Mouse (Mus musculus) forebrain, embryonic 11.5 days (tissue): ENCODE measurements around the gene Omp. TPM values are rescaled to one million over a fixed set of nuclear protein-coding genes. Genes with fewer than 3 reads are reported as not detected.

ENCODE experiments used
- ATAC-seq: fragments of 200-750 bp; cut with Nextera tagmentation; replicated peaks from 2 replicates; pipeline ENCODE4 v1.8.0; 2017; ENCODE audit warnings: moderate TSS enrichment; ENCODE audit not compliant: low FRiP score
- DNase-seq: peaks from one replicate; pipeline ENCODE4 v3.0.0-alpha.2; 2017; ENCODE audit warnings: low spot score
- H3K27ac ChIP-seq: fragments of 300-500 bp; sonication (generic); 2 replicates; pipeline ENCODE4 v1.5.1; 2014; ENCODE audit warnings: low read depth, low read length
- H3K27me3 ChIP-seq: fragments of 300-500 bp; sonication (generic); 2 replicates; pipeline ENCODE4 v1.6.1; 2014; ENCODE audit warnings: mild to moderate bottlenecking, low read length, mixed read lengths; ENCODE audit not compliant: control insufficient read depth, insufficient read depth
- H3K36me3 ChIP-seq: fragments of 300-500 bp; sonication (generic); 2 replicates; pipeline ENCODE4 v1.6.1; 2014; ENCODE audit warnings: mild to moderate bottlenecking, low read length, moderate library complexity, mixed read lengths; ENCODE audit not compliant: control insufficient read depth, insufficient read depth
- H3K4me1 ChIP-seq: fragments of 300-500 bp; sonication (generic); replicated peaks from 2 replicates; pipeline ENCODE4 v1.6.1; 2014; ENCODE audit warnings: low read length, mixed read lengths; ENCODE audit not compliant: control insufficient read depth, insufficient read depth
- H3K4me2 ChIP-seq: fragments of 300-500 bp; sonication (generic); 2 replicates; pipeline ENCODE4 v1.6.1; 2014; ENCODE audit warnings: low read depth, mild to moderate bottlenecking, low read length, moderate library complexity, mixed read lengths; ENCODE audit not compliant: severe bottlenecking
- H3K4me3 ChIP-seq: fragments of 300-500 bp; sonication (generic); 2 replicates; pipeline ENCODE4 v1.5.1; 2014; ENCODE audit warnings: low read depth, low read length
- H3K9ac ChIP-seq: fragments of 300-500 bp; sonication (generic); 2 replicates; pipeline ENCODE4 v1.6.1; 2014; ENCODE audit warnings: low read length
- H3K9me3 ChIP-seq: fragments of 300-500 bp; sonication (generic); 2 replicates; pipeline ENCODE4 v1.6.1; 2016; ENCODE audit warnings: low read length, mixed read lengths; ENCODE audit not compliant: control insufficient read depth
- WGBS: fragments of 180-500 bp; shearing (Covaris S2); extraction: QIAGEN DNeasy Blood & Tissue Kit; methylation state at CpG from one replicate; pipeline ENCODE4 v1.1.7; 2014; 5-methylcytosine and 5-hydroxymethylcytosine counted together
- polyA plus RNA-seq: library from polyadenylated mRNA; unstranded; fragments of >200 nt; fragmentation: Nextera tagmentation; extraction: Ambion mirVana; gene quantifications from 2 replicates; pipeline ENCODE4 v1.2.1, GENCODE M21; 2014

The Omp gene
- polyA plus RNA-seq, 1 experiment from 2014 or later = not detected

DNA sequence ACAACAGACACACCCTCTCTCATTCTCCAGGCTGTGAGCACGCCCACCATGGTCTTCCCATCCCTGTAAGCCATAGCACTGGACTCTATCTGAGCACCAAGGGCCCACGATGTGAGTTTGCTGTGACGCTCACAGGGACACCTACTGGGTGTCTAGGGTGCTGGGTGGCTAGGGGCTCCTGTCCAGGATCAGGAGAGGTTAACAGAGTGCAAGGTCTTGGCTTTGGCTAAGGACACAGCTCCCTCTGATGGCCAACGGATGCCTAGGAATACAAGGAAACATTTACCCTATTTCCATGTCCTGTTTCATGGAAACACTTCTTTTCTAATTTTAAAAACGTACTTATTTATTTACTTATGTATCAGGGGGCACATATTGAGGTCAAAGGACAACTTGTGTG, 5.2 kb upstream of the Omp start:
- WGBS = 46% methylated on average over 5 of the region's 5 CpGs
- no peaks in the 10 kb centered on the region for H3K27me3 ChIP-seq
- no peak overlapping the region for H3K9ac ChIP-seq
- H3K36me3 ChIP-seq = no peaks in the 10 kb centered on the region
- peaks cover 3% of the 10 kb centered on the region; the same call in 1 of the 2 replicates for H3K4me1 ChIP-seq
- DNase-seq (no peak), ATAC-seq (no peak)
- H3K27ac ChIP-seq = no peak overlapping the region
- H3K9me3 ChIP-seq = no peaks in the 10 kb centered on the region
- H3K4me2 ChIP-seq = no peak overlapping the region
- H3K4me3 ChIP-seq = no peak overlapping the region

DNA sequence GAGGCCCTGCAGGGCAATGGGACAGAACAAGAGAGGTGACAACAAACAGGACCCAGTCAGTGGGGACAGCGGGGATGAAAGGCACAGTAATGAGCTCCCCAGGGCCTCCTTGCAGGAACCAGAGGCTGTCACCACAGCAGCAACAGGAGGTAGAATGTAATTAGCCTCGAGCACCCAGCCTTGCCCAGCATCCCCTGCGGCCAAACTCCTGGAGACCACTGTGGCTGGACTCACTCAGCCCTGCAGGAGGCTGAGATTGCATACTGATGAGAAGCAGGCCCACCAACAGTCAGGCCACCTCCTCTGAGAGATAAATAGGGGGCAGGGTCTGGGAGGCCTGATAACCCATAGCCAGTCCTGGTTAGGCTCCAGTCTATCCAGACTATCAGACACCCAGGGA, 4.5 kb upstream of the Omp start:
- no peak overlapping the region for H3K27ac ChIP-seq
- ATAC-seq (no peak), DNase-seq (no peak)
- H3K4me1 ChIP-seq = peaks cover 3% of the 10 kb centered on the region; the same call in 1 of the 2 replicates
- no peaks in the 10 kb centered on the region for H3K27me3 ChIP-seq
- no peak overlapping the region for H3K4me2 ChIP-seq
- no peaks in the 10 kb centered on the region for H3K36me3 ChIP-seq
- H3K9ac ChIP-seq = no peak overlapping the region
- WGBS = 13% methylated on average over 3 of the region's 3 CpGs
- H3K4me3 ChIP-seq = no peak overlapping the region
- H3K9me3 ChIP-seq = no peaks in the 10 kb centered on the region

DNA sequence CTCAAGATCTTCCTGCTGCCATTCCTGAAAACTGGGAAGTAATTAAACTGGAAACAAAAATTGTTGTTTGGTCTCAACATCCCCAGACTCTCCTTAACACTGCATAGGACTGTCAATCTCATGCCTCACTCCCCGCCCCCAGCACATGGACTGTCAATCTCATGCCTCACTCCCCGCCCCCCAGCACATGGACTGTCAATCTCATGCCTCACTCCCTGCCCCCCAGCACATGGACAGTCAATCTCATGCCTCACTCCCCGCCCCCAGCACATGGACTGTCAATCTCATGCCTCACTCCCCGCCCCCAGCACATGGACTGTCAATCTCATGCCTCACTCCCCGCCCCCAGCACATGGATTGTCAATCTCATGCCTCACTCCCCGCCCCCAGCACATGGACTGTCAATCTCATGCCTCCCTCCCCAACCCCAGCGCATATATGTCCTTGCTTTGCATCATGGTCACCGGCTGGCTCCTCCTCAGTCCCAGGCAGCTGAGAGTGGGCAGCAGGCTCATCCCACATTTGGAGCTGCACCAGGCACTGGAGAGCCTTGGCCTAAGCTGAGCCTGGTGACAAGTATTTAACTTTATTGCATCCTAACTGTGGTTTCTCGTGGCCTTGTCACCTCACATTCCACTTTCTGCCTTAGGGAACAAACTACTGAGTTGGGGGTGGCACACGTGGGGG, 3.6 kb upstream of the Omp start:
- no peaks in the 10 kb centered on the region for H3K27me3 ChIP-seq
- no peak overlapping the region for H3K9ac ChIP-seq
- H3K4me1 ChIP-seq = peaks cover 3% of the 10 kb centered on the region; the same call in 1 of the 2 replicates
- H3K9me3 ChIP-seq = no peaks in the 10 kb centered on the region
- no peaks in the 10 kb centered on the region for H3K36me3 ChIP-seq
- no peak overlapping the region for H3K4me3 ChIP-seq
- H3K4me2 ChIP-seq = no peak overlapping the region
- H3K27ac ChIP-seq = no peak overlapping the region
- DNase-seq = no peak
- no peak for ATAC-seq
- WGBS = 84% methylated on average over 10 of the region's 10 CpGs

DNA sequence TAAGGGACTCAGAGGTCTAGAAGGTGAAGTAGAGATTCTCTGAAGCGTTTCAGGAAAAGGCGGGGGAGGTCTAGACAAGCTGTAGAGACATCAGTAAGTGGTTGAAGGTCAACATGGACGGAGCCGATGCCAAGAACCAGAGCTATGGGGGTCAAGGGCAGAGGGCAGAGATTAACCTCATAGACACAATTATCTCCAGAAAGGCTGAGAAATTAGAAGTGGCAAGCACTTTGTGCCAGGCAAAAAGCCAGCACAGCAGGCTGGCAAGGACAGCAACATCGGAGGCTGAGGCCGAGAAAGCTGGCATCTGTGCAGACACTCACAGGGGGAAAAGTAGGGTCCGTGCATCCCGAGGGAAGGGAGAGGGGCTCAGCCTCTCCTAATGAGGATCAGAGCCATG, 2.5 kb upstream of the Omp start:
- Histone ChIP-seq H3K27ac (no peak overlapping the region), H3K4me3 (no peak overlapping the region), H3K9me3 (no peaks in the 10 kb centered on the region), H3K36me3 (no peaks in the 10 kb centered on the region), H3K27me3 (no peaks in the 10 kb centered on the region), H3K4me2 (no peak overlapping the region), H3K9ac (no peak overlapping the region), H3K4me1 (peaks cover 3% of the 10 kb centered on the region; the same call in 1 of the 2 replicates)
- 78% methylated on average over 8 of the region's 8 CpGs for WGBS
- ATAC-seq (no peak), DNase-seq (no peak)

DNA sequence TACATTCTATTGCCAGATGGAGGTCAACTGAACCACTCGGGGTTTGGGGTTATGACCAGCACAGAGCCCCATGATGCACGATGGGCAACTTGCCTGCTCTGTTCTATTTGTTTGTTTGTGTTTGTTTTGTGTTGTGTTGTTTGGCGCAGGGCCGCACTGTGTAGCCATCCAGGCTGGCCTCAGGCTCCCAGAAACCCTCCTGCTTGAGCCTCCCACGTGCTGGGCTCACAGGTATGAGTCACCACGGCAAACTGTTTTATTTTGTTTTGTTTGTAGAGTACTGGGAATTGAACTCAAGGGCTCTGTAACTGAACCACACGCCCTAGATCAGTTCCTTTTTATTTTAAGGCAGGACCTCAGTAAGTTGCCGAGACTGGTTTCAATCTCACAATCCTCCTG, 1.1 kb upstream of the Omp start:
- Histone ChIP-seq H3K4me3 (no peak overlapping the region), H3K27me3 (no peaks in the 10 kb centered on the region), H3K27ac (no peak overlapping the region), H3K4me1 (peaks cover 3% of the 10 kb centered on the region; the same call in 1 of the 2 replicates), H3K9ac (no peak overlapping the region), H3K36me3 (no peaks in the 10 kb centered on the region), H3K9me3 (no peaks in the 10 kb centered on the region), H3K4me2 (no peak overlapping the region)
- ATAC-seq (no peak), DNase-seq (no peak)
- 82% methylated on average over 8 of the region's 8 CpGs for WGBS

DNA sequence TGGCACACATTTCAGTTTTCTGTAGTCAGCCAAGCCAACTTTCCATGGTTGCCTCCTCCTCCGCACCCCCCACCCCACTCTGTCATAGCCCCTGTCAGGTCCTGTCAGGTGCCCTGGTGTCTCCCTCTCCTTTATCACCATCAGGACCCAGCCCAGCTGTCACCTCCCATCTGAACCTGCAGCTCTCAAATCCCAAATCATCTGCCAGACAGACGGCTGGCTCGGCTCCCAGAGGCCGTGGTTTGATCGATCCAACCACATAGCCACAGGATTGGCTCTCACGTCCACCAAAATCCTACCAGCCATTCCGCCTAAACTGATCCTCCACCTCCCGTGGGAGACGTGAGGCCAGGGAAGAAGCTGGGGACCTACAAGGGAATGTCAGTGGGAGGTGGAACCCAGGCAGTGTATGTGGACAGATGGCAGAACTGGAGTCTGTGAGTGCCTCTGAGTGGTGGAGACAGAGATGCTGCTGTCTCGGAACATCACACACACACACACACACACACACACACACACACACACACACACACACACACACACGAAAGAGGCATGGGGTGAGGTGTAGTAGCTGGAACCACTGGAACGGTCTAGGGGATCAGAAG, 642 bp upstream of the Omp start:
- Histone ChIP-seq H3K4me3 (no peak overlapping the region), H3K27me3 (no peaks in the 10 kb centered on the region), H3K4me1 (peaks cover 3% of the 10 kb centered on the region; the same call in 1 of the 2 replicates), H3K9ac (no peak overlapping the region), H3K36me3 (no peaks in the 10 kb centered on the region), H3K9me3 (no peaks in the 10 kb centered on the region), H3K4me2 (no peak overlapping the region), H3K27ac (no peak overlapping the region)
- DNase-seq (no peak), ATAC-seq (no peak)
- 87% methylated on average over 12 of the region's 12 CpGs for WGBS

DNA sequence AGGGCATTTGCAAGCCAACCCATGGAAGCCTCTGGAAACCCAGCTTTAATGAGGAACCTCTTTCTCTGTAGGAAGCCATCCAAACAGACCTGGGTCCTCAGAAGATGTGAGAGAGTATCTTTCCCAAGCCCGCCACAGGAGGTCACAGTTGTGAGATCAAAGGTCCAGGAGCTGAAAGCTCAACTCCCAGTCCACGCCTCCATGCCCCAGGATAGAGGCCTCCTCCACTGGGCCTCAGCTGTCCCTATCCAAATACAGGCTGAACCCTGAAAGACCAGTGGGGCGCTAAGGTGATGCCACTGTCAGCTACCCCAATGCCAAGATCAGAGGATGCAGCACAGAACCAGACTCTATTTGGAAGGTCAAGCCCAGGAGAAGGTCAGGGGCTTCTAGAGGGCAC, 2.7 kb downstream of the Omp start:
- Histone ChIP-seq H3K27ac (no peak overlapping the region), H3K4me1 (no peaks in the 10 kb centered on the region), H3K27me3 (no peaks in the 10 kb centered on the region), H3K9ac (no peak overlapping the region), H3K9me3 (no peaks in the 10 kb centered on the region), H3K4me3 (no peak overlapping the region), H3K4me2 (no peak overlapping the region), H3K36me3 (no peaks in the 10 kb centered on the region)
- DNase-seq = no peak
- no peak for ATAC-seq
- WGBS = 64% methylated on average over 3 of the region's 3 CpGs

DNA sequence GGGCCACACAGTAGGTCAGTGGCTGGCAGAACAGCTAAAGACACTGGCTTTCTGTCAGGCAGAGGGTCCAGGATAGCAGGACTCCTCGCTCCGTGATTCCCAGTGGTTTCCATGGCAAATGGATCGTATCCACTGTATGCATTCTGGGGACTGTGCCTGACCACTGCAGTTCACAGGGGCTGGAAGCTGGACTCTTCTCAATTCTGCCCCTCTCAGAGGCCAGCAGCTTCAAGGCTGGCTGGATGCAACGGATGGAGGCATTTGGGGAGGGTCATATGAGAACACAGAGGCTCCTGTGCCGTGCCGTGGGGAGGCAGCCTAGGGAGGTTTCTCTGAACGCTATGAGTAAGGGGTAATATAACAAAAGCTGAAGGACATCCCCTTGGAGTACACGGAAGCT, 3.1 kb downstream of the Omp start:
- ATAC-seq (no peak), DNase-seq (no peak)
- no peak overlapping the region for H3K27ac ChIP-seq

DNA sequence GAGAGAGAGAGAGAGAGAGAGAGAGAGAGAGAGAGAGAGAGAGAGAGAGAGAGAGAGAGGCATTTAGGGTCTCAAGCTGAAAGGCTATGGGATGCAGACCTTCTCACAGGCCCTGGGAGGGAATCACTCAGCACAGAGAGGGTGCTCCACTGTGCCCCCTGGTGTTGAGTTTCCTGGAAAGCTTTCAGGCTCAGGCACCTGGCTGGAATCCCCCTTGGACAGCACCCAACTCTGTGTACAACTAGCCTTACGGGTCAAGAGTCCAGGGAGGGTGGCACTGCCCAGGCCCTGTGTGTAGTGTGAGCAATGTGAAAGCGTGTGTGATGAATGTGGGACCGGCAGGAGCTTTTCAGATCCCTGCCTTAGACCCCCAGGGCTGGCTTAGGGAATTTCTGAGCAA, 4.1 kb downstream of the Omp start:
- Histone ChIP-seq H3K27me3 (no peaks in the 10 kb centered on the region), H3K27ac (no peak overlapping the region), H3K9me3 (no peaks in the 10 kb centered on the region), H3K4me2 (no peak overlapping the region), H3K36me3 (no peaks in the 10 kb centered on the region), H3K4me3 (no peak overlapping the region), H3K4me1 (no peaks in the 10 kb centered on the region), H3K9ac (no peak overlapping the region)
- DNase-seq (peak; percentile 70), ATAC-seq (no peak)
- 60% methylated on average over 3 of the region's 3 CpGs for WGBS

More for the DNA sequence above, 3.1 kb downstream of the Omp start:
- Histone ChIP-seq H3K9ac (no peak overlapping the region), H3K27me3 (no peaks in the 10 kb centered on the region), H3K4me3 (no peak overlapping the region), H3K36me3 (no peaks in the 10 kb centered on the region), H3K9me3 (no peaks in the 10 kb centered on the region), H3K4me1 (no peaks in the 10 kb centered on the region), H3K4me2 (no peak overlapping the region)
- 67% methylated on average over 8 of the region's 8 CpGs for WGBS
